Mouse (Mus musculus): ENCODE results near the gene Gm13276. TPM values are rescaled to one million over a fixed set of nuclear protein-coding genes. Genes with fewer than 3 reads are reported as not detected.

Gene Gm13276
- polyA plus RNA-seq (2012; rRNA removed; ENCODE audit: low replicate concordance), result not detected in 2 replicates

DNA sequence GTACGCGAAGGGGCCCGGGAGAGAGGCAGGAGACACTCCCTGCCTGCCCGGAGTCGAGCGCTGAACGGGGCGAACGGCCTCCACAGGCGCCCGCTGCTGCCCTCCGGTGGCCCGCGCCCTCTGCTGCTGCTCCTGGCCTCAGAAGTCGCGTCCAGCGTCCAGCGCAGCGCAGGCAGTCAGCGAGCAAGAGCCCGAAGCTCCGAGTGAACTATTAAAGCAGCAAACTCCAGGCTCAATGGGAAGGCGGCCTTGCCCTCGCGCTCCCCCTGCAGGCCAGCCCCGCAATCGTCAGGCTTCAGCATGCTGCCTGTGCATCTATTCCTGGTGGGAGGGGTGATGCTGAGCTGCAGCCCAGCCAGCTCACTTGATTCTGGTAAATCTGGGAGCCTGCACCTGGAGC lies at the start of gene Gm13276:
Gene Gm13276, plus strand, starts transcription at position 301 of the 400 bp plus-strand sequence.

GRCm38 (mm10) chr4:88754818-88755340 lies 30.6 kb upstream of the Gm13276 start, which contains the start of gene Gm13271:
Gm13271 (plus strand) TSS chr4:88754868.

DNA sequence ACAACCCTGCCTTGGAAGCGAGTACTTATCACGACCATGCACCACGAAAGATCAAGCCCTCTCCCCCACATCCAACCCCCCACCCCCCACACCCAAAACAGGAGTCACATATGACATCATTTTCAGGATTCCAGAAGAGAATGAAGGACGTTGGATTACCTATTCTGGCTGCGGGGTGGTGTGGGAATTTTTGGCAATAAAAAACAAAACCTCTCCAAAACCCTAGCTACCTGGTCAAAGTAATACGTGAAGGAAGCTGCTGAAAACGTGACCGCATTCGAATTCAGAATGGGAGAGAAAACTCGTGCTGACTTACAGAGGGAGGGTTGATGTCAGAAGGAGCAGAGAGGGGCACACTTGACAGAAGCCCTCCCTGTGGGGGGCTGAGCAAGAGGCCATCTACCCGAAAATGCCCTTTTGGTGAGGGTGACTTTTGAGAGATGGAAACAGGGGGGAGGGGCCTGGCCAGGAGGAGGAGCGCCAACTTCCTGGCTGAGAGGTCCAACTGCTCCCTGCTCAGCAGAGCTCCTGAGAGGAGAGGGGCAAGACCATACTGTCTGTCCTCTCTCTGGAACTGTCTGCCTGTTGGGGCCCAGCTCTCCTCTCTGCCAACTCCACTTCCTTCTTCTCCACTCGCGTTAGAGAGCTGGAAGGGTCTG lies 25.8 kb upstream of the Gm13276 start, which contains the start of gene Gm13283:
Gene Gm13283, plus strand, starts transcription at position 510 of the 659 bp plus-strand sequence.

DNA sequence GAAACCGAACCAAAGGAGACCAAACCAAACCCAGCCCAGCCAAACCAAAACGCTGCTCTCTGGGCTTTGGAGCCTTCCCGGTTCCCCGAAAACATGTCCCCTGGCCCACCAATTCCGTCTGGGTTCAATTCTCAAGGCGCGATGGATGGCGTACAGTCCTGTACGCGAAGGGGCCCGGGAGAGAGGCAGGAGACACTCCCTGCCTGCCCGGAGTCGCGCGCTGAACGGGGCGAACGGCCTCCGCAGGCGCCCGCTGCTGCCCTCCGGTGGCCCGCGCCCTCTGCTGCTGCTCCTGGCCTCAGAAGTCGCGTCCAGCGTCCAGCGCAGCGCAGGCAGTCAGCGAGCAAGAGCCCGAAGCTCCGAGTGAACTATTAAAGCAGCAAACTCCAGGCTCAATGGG lies 12.0 kb upstream of the Gm13276 start, which contains the start of gene Gm13290:
Gene Gm13290, plus strand, starts transcription at position 301 of the 400 bp plus-strand sequence.

DNA sequence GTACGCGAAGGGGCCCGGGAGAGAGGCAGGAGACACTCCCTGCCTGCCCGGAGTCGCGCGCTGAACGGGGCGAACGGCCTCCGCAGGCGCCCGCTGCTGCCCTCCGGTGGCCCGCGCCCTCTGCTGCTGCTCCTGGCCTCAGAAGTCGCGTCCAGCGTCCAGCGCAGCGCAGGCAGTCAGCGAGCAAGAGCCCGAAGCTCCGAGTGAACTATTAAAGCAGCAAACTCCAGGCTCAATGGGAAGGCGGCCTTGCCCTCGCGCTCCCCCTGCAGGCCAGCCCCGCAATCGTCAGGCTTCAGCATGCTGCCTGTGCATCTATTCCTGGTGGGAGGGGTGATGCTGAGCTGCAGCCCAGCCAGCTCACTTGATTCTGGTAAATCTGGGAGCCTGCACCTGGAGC lies 8.9 kb upstream of the Gm13276 start, which contains the start of gene Gm13289:
Gene Gm13289, plus strand, starts transcription at position 301 of the 400 bp plus-strand sequence.

DNA sequence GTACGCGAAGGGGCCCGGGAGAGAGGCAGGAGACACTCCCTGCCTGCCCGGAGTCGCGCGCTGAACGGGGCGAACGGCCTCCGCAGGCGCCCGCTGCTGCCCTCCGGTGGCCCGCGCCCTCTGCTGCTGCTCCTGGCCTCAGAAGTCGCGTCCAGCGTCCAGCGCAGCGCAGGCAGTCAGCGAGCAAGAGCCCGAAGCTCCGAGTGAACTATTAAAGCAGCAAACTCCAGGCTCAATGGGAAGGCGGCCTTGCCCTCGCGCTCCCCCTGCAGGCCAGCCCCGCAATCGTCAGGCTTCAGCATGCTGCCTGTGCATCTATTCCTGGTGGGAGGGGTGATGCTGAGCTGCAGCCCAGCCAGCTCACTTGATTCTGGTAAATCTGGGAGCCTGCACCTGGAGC lies 6.0 kb upstream of the Gm13276 start, which contains the start of gene Gm13272:
Gene Gm13272, plus strand, starts transcription at position 301 of the 400 bp plus-strand sequence.

DNA sequence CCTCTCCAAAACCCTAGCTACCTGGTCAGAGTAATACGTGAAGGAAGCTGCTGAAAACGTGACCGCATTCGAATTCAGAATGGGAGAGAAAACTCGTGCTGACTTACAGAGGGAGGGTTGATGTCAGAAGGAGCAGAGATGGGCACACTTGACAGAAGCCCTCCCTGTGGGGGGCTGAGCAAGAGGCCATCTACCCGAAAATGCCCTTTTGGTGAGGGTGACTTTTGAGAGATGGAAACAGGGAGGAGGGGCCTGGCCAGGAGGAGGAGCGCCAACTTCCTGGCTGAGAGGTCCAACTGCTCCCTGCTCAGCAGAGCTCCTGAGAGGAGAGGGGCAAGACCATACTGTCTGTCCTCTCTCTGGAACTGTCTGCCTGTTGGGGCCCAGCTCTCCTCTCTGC lies 3.7 kb upstream of the Gm13276 start, which contains the start of gene Ifnz:
Gene Ifnz, plus strand, starts transcription at position 301 of the 400 bp plus-strand sequence.

DNA sequence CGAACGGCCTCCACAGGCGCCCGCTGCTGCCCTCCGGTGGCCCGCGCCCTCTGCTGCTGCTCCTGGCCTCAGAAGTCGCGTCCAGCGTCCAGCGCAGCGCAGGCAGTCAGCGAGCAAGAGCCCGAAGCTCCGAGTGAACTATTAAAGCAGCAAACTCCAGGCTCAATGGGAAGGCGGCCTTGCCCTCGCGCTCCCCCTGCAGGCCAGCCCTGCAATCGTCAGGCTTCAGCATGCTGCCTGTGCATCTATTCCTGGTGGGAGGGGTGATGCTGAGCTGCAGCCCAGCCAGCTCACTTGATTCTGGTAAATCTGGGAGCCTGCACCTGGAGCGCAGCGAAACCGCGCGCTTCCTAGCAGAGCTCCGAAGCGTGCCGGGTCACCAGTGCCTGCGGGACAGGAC lies 2.9 kb downstream of the Gm13276 start, which contains the start of gene Gm13277:
Gene Gm13277, plus strand, starts transcription at position 231 of the 400 bp plus-strand sequence.

DNA sequence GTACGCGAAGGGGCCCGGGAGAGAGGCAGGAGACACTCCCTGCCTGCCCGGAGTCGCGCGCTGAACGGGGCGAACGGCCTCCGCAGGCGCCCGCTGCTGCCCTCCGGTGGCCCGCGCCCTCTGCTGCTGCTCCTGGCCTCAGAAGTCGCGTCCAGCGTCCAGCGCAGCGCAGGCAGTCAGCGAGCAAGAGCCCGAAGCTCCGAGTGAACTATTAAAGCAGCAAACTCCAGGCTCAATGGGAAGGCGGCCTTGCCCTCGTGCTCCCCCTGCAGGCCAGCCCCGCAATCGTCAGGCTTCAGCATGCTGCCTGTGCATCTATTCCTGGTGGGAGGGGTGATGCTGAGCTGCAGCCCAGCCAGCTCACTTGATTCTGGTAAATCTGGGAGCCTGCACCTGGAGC lies 5.7 kb downstream of the Gm13276 start, which contains the start of gene Gm13278:
Gene Gm13278, plus strand, starts transcription at position 301 of the 400 bp plus-strand sequence.

DNA sequence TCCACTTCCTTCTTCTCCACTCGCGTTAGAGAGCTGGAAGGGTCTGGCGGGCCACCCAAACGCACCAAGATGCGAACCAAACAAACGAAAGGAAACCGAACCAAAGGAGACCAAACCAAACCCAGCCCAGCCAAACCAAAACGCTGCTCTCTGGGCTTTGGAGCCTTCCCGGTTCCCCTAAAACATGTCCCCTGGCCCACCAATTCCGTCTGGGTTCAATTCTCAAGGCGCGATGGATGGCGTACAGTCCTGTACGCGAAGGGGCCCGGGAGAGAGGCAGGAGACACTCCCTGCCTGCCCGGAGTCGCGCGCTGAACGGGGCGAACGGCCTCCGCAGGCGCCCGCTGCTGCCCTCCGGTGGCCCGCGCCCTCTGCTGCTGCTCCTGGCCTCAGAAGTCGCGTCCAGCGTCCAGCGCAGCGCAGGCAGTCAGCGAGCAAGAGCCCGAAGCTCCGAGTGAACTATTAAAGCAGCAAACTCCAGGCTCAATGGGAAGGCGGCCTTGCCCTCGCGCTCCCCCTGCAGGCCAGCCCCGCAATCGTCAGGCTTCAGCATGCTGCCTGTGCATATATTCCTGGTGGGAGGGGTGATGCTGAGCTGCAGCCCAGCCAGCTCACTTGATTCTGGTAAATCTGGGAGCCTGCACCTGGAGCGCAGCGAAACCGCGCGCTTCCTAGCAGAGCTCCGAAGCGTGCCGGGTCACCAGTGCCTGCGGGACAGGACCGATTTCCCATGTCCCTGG lies 8.6 kb downstream of the Gm13276 start, which contains the start of gene Gm13275:
Gene Gm13275, plus strand, starts transcription at position 552 of the 740 bp plus-strand sequence.

DNA sequence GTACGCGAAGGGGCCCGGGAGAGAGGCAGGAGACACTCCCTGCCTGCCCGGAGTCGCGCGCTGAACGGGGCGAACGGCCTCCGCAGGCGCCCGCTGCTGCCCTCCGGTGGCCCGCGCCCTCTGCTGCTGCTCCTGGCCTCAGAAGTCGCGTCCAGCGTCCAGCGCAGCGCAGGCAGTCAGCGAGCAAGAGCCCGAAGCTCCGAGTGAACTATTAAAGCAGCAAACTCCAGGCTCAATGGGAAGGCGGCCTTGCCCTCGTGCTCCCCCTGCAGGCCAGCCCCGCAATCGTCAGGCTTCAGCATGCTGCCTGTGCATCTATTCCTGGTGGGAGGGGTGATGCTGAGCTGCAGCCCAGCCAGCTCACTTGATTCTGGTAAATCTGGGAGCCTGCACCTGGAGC lies 11.6 kb downstream of the Gm13276 start, which contains the start of gene Gm13279:
Gene Gm13279, plus strand, starts transcription at position 301 of the 400 bp plus-strand sequence.

GRCm38 (mm10) chr4:88799365-88799764 lies 13.9 kb downstream of the Gm13276 start, which contains the start of gene Gm13285:
Gm13285 (plus strand) TSS chr4:88799665.

GRCm38 (mm10) chr4:88802954-88803353 lies 17.4 kb downstream of the Gm13276 start, which contains the start of gene Gm13287:
Gm13287 (plus strand) TSS chr4:88803254.

DNA sequence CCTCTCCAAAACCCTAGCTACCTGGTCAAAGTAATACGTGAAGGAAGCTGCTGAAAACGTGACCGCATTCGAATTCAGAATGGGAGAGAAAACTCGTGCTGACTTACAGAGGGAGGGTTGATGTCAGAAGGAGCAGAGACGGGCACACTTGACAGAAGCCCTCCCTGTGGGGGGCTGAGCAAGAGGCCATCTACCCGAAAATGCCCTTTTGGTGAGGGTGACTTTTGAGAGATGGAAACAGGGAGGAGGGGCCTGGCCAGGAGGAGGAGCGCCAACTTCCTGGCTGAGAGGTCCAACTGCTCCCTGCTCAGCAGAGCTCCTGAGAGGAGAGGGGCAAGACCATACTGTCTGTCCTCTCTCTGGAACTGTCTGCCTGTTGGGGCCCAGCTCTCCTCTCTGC lies 19.7 kb downstream of the Gm13276 start, which contains the start of gene Gm13288:
Gene Gm13288, plus strand, starts transcription at position 301 of the 400 bp plus-strand sequence.

GRCm38 (mm10) chr4:88815928-88816327 lies 30.4 kb downstream of the Gm13276 start, which contains the start of gene Ifna7:
Ifna7 (plus strand) TSS chr4:88816228.

GRCm38 (mm10) chr4:88819659-88820058 lies 34.1 kb downstream of the Gm13276 start, which contains the start of gene Ifna11:
Ifna11 (plus strand) TSS chr4:88819959.

GRCm38 (mm10) chr4:88827116-88827515 lies 41.6 kb downstream of the Gm13276 start, which contains the start of gene Ifna6:
Ifna6 (plus strand) TSS chr4:88827416.

GRCm38 (mm10) chr4:88835225-88835624 lies 49.7 kb downstream of the Gm13276 start, which contains the start of gene Ifna5:
Ifna5 (plus strand) TSS chr4:88835525.

